Mouse (Mus musculus) right cerebral cortex, postnatal 4 days (tissue): ENCODE data around the gene Ldb1.
A peak's percentile ranks its signal among the peaks of the same experiment; 100 is the strongest.
"Not testable (repeated sequence)": the region's sequence is repeated elsewhere in the genome, so short reads cannot be mapped to it uniquely, and the experiment has no call there.

Experiments used
- DNase-seq: peaks from one replicate; pipeline ENCODE4 v3.0.0-alpha.2; 2022

The Ldb1 gene

GRCm38 (mm10) chr19:46026567-46026966, 18.4 kb downstream of the Ldb1 start:
- no peak for DNase-seq

- DNase-seq: no peak
These were observed 20.1 kb downstream of the Ldb1 start for GRCm38 (mm10) chr19:46024959-46025358.

- no peak for DNase-seq
These were observed 29.0 kb downstream of the Ldb1 start for GRCm38 (mm10) chr19:46016023-46016422.

GRCm38 (mm10) chr19:46014572-46015178, 30.3 kb downstream of the Ldb1 start:
- peak; percentile 89 for DNase-seq

- no peak for DNase-seq
These were observed 39.3 kb downstream of the Ldb1 start for GRCm38 (mm10) chr19:46005680-46006079.

- DNase-seq: no peak
These were observed 40.1 kb downstream of the Ldb1 start for GRCm38 (mm10) chr19:46004814-46005466.

- DNase-seq: peak; percentile 46
These were observed 41.4 kb downstream of the Ldb1 start, which contains the start of gene Hps6 for GRCm38 (mm10) chr19:46003371-46004226. TSS of gene Hps6 (plus strand) at chr19:46003508.

GRCm38 (mm10) chr19:46002279-46002678, 42.7 kb downstream of the Ldb1 start:
- no peak for DNase-seq

- DNase-seq: no peak
These were observed 45.6 kb downstream of the Ldb1 start for GRCm38 (mm10) chr19:45999378-45999777.

- DNase-seq: no peak
These were observed 46.3 kb downstream of the Ldb1 start for GRCm38 (mm10) chr19:45998694-45999217.

GRCm38 (mm10) chr19:45997785-45998693, 47.0 kb downstream of the Ldb1 start, which contains the start of gene Armh3:
TSS of gene Armh3 (minus strand) at chr19:45998488.
- DNase-seq: peak; percentile 86

- no peak for DNase-seq
These were observed 47.6 kb downstream of the Ldb1 start for GRCm38 (mm10) chr19:45997365-45997764.

GRCm38 (mm10) chr19:45993981-45994737, 50.9 kb downstream of the Ldb1 start:
- DNase-seq: no peak

- DNase-seq: not testable (repeated sequence)
These were observed 51.6 kb downstream of the Ldb1 start for GRCm38 (mm10) chr19:45993441-45993840.

- no peak for DNase-seq
These were observed 53.8 kb downstream of the Ldb1 start for GRCm38 (mm10) chr19:45991171-45991570.

GRCm38 (mm10) chr19:45988238-45988637, 56.8 kb downstream of the Ldb1 start:
- no peak for DNase-seq

GRCm38 (mm10) chr19:45984379-45984778, 60.6 kb downstream of the Ldb1 start:
- no peak for DNase-seq
